Mouse (Mus musculus) cerebellum, adult 9-10 months (tissue): ENCODE data around the gene Gm20219.
A peak's percentile ranks its signal among the peaks of the same experiment; 100 is the strongest.
"Not testable (repeated sequence)": the region's sequence is repeated elsewhere in the genome, so short reads cannot be mapped to it uniquely, and the experiment has no call there.

ENCODE experiments used
- DNase-seq: peaks from one replicate; pipeline ENCODE4 v3.0.0; 2022

Gm20219 gene

GRCm38 (mm10) chr17:56511707-56512090 lies 42.5 kb downstream of the Gm20219 start:
- no peak for DNase-seq

- no peak for DNase-seq
Measured at GRCm38 (mm10) chr17:56510970-56511706, 43.0 kb downstream of the Gm20219 start.

GRCm38 (mm10) chr17:56510473-56510969 lies 43.7 kb downstream of the Gm20219 start:
- peak; percentile 69 for DNase-seq

- DNase-seq: peak; percentile 80
Measured at GRCm38 (mm10) chr17:56509707-56510472, 44.3 kb downstream of the Gm20219 start.

- no peak for DNase-seq
Measured at GRCm38 (mm10) chr17:56509021-56509640, 45.1 kb downstream of the Gm20219 start.

GRCm38 (mm10) chr17:56507161-56508068 lies 46.8 kb downstream of the Gm20219 start:
- peak; percentile 99 for DNase-seq

- DNase-seq: peak; percentile 63
Measured at GRCm38 (mm10) chr17:56506417-56507065, 47.6 kb downstream of the Gm20219 start.

- no peak for DNase-seq
Measured at GRCm38 (mm10) chr17:56505401-56505800, 48.8 kb downstream of the Gm20219 start.

GRCm38 (mm10) chr17:56502526-56502925 lies 51.7 kb downstream of the Gm20219 start:
- DNase-seq: peak; percentile 78

- DNase-seq: not testable (repeated sequence)
Measured at GRCm38 (mm10) chr17:56501635-56502400, 52.4 kb downstream of the Gm20219 start.
